In the genomic region with DNA sequence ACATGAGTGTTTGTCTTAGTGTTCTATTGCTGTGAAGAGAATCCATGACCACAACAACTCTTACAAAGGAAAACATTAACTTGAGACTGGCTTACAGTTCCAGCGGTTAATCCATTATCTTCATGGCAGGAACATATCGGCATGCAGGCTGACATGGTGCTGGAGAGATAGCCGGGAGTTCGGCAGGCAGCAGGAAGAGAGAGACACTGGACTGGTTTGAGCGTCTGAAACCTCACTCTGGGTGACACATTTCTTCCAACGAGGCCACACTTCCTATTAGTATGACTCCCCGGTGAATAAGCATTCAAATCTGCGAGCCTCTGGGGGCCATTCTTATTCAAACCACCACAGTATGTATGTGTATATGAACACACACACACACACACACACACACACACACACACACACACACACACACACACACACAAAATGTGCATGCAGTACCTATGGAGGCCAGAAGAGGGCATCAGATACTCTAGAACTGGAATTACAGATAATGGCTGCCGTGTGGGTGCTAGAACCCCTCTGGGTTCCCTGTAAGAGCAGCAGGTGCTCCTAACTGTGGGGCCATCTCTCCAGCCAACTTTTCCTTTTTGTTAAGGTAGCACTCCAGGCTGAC, we compare ENCODE assay signal across 8 mouse cellular contexts. TPM values are rescaled to one million over a fixed set of nuclear protein-coding genes. Genes with fewer than 3 reads are reported as not detected.
DNase-seq lines count a peak whose midpoint lies in the region; ATAC-seq and TF ChIP-seq lines count a peak whose summit lies in the region.

No protein-coding gene starts in this region.

- ATAC-seq in neural tube, embryonic 15.5 days (ENCODE audit: low FRiP score) = no peak
- peak; percentile 59 for ATAC-seq in inflammation-experienced regulatory T-cells, adult 6 months

- TF ChIP-seq CTCF in bone marrow macrophage, adult 2 months (IDR thresholded peaks at IDR 0.05; ENCODE audit: low read depth, low read length) = peak; percentile 52

- no peaks in the 10 kb centered on the region for H3K27me3 ChIP-seq in neural tube, embryonic 15.5 days (replicated peaks)

- no peak overlapping the region for H3K4me3 ChIP-seq in neural tube, embryonic 15.5 days (replicated peaks)
- no peak overlapping the region for H3K4me3 ChIP-seq in bone marrow macrophage, adult 2 months (ENCODE audit: insufficient read depth, low read length)

- no peaks in the 10 kb centered on the region for H3K36me3 ChIP-seq in neural tube, embryonic 15.5 days

- peaks cover 5% of the 10 kb centered on the region; the same call in 1 of the 2 replicates for H3K4me1 ChIP-seq in neural tube, embryonic 15.5 days
- H3K4me1 ChIP-seq in bone marrow macrophage, adult 2 months (ENCODE audit: control insufficient read depth, insufficient read depth, low read length) = peaks cover 13% of the 10 kb centered on the region

- no peaks in the 10 kb centered on the region for H3K9me3 ChIP-seq in neural tube, embryonic 15.5 days (replicated peaks)

- no peak overlapping the region for H3K4me2 ChIP-seq in neural tube, embryonic 15.5 days

- no peak overlapping the region for H3K9ac ChIP-seq in neural tube, embryonic 15.5 days (replicated peaks)

- no peak overlapping the region for H3K27ac ChIP-seq in neural tube, embryonic 15.5 days (replicated peaks)
- peak overlapping the region; percentile 90 for H3K27ac ChIP-seq in bone marrow macrophage, adult 2 months (ENCODE audit: insufficient read depth, low read depth, low read length)

- peak; percentile 47 for DNase-seq in neural tube, embryonic 10.5 days (ENCODE audit: extremely low spot score, low spot score)
- peak; percentile 77 for DNase-seq in lung, postnatal 36 days
- DNase-seq in thymus, postnatal 14 days = peak; percentile 48
- DNase-seq in cerebellum, postnatal 25 days = no peak
- no peak for DNase-seq in cerebellum, adult 8-10 months

- WGBS in neural tube, embryonic 15.5 days = 63% methylated on average over 9 of the region's 9 CpGs

- TF ChIP-seq POLR2A in bone marrow macrophage, adult 2 months (IDR thresholded peaks at IDR 0.05; ENCODE audit: borderline replicate concordance, low read depth, low read length) = no peak

RNA-seq across cellular contexts. Expression of a gene that starts 6.4 kb away (rescaled TPM):
- 44.0 and 47.8 TPM in 2 replicates for polyA plus RNA-seq in neural tube, embryonic 15.5 days (2015; fragmentation: Nextera tagmentation; extraction: Ambion mirVana)
- polyA plus RNA-seq in bone marrow macrophage, adult 2 months (2012; ENCODE audit: insufficient read depth, insufficient read length, missing spikeins) = 16.7 and 24.3 TPM in 2 replicates
- polyA plus RNA-seq in inflammation-experienced regulatory T-cells, adult 6 months (2017; shearing (Covaris generic)) = 10 to 100 TPM in 2 of 3 experiments, 1 to 10 TPM in 1; 8.4 to 16.1 (median 13.4) TPM

RNA-seq across cellular contexts. Expression of a gene that starts 42.0 kb away (rescaled TPM):
- polyA plus RNA-seq in neural tube, embryonic 15.5 days (2015; fragmentation: Nextera tagmentation; extraction: Ambion mirVana) = 1.7 and 2.2 TPM in 2 replicates
- polyA plus RNA-seq in bone marrow macrophage, adult 2 months (2012; ENCODE audit: insufficient read depth, insufficient read length, missing spikeins) = not detected in 2 replicates
- 10 to 100 TPM in 2 of 3 experiments, 1 to 10 TPM in 1; 4.0 to 58.5 (median 35.5) TPM for polyA plus RNA-seq in inflammation-experienced regulatory T-cells, adult 6 months (2017; shearing (Covaris generic))

RNA-seq across cellular contexts. Expression of a gene that starts 54.6 kb away (rescaled TPM):
- 0.23 and 0.37 TPM in 2 replicates for polyA plus RNA-seq in neural tube, embryonic 15.5 days (2015; fragmentation: Nextera tagmentation; extraction: Ambion mirVana)
- 0.33 and 0.43 TPM in 2 replicates for polyA plus RNA-seq in bone marrow macrophage, adult 2 months (2012; ENCODE audit: insufficient read depth, insufficient read length, missing spikeins)
- polyA plus RNA-seq in inflammation-experienced regulatory T-cells, adult 6 months (2017; shearing (Covaris generic)) = under 1 TPM in 1 of 3 experiments, not detected in 2; 0.19 TPM

RNA-seq across cellular contexts. Expression of a gene that starts 54.8 kb away (rescaled TPM):
- 8.0 and 8.7 TPM in 2 replicates for polyA plus RNA-seq in neural tube, embryonic 15.5 days (2015; fragmentation: Nextera tagmentation; extraction: Ambion mirVana)
- 12.2 and 15.9 TPM in 2 replicates for polyA plus RNA-seq in bone marrow macrophage, adult 2 months (2012; ENCODE audit: insufficient read depth, insufficient read length, missing spikeins)
- 10 to 100 TPM in 2 of 3 experiments, 1 to 10 TPM in 1; 10.0 to 18.2 (median 13.6) TPM for polyA plus RNA-seq in inflammation-experienced regulatory T-cells, adult 6 months (2017; shearing (Covaris generic))

Comparison
In these comparisons a context has a peak if more than half of its experiments do, and no peak if none do; other contexts are left out.
1. DNase-seq: peak in neural tube, embryonic 10.5 days (single experiment), lung, postnatal 36 days (single experiment) and thymus, postnatal 14 days (single experiment); none in cerebellum, postnatal 25 days (0 of 2) and cerebellum, adult 8-10 months (single experiment).